Mouse (Mus musculus): ENCODE results near the gene Kremen1. TPM values are rescaled to one million over a fixed set of nuclear protein-coding genes. Genes with fewer than 3 reads are reported as not detected.

Gene Kremen1
- polyA plus RNA-seq, 2 experiments, result 0.47 to 0.95 TPM

DNA sequence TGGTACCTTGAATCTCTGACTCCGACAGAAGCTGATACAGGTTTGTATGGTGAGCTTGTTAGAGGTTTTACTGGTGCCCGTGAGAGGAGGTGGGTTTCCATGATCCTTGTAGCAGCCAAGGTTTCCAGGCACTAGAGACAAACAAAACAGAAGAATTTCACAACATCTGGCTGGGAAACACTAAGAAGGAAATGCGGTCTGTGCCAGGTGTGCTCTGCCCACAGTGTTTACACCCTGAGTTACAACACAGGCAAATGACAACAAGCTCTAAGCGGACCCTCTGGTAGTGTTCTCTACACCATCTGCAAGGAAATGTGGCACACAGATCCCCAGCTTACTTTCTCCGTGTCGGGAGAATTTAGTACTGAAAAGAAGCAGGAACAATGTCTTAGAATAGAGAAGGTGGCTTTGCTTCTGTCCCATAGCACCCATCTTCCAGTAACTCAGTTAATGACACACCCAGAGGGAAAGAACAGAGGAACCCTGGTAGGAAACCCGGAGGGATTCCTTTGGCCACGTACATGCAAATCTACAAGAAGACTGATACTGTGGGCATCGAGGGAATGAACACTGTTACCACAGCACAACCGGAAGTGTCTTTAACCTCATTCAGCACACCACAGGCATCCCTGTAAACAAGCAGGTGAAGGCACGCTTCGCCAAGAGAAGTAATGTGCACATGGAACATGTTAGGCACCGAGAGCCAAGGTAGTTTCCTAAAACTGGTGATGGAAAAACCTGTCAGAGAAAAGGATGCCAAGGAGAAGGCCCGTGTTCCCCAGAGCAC lies 45.8 kb downstream of the Kremen1 start:
- H3K4me1 ChIP-seq (replicated peaks; ENCODE audit: control insufficient read depth in 2 of 2, insufficient read depth in 2 of 2, low read length in 1 of 2), result 0 out of 4 replicates have a peak, but pooled peaks cover 0 to 4% of the 10 kb centered on the region in 2 experiments
- WGBS (ENCODE audit: insufficient replicate concordance), result 56% methylated on average over 14 of the region's 14 CpGs
- no peaks in the 10 kb centered on the region for H3K9me3 ChIP-seq (ENCODE audit: control insufficient read depth, low read length)
- H3K36me3 ChIP-seq (replicated peaks; ENCODE audit: control insufficient read depth, insufficient read depth, low read depth), result no peaks in the 10 kb centered on the region
- no peaks in the 10 kb centered on the region for H3K27me3 ChIP-seq (ENCODE audit: control insufficient read depth, insufficient read depth, low read length)
- no peak overlapping the region for H3K27ac ChIP-seq
- TF ChIP-seq EP300 (IDR thresholded peaks at IDR 0.05; ENCODE audit: low read depth) (no peak), CTCF (IDR thresholded peaks at IDR 0.05; ENCODE audit: low read depth) (no peak)
- DNase-seq (ENCODE audit: low read depth in 3 of 3, low spot score in 3 of 3) (no peak), ATAC-seq (ENCODE audit: insufficient read depth) (no peak)
- no peak overlapping the region for H3K4me2 ChIP-seq (ENCODE audit: low read depth)
- H3K4me3 ChIP-seq (ENCODE audit: insufficient read depth in 1 of 2, low read depth in 2 of 2, low read length in 2 of 2), result no peak overlapping the region
- no peak overlapping the region for H3K9ac ChIP-seq (replicated peaks)

GRCm38 (mm10) chr11:5214483-5215040 lies 46.8 kb downstream of the Kremen1 start:
- Histone ChIP-seq H3K4me3 (ENCODE audit: insufficient read depth in 1 of 2, low read depth in 2 of 2, low read length in 2 of 2) (no peak overlapping the region), H3K36me3 (replicated peaks; ENCODE audit: control insufficient read depth, insufficient read depth, low read depth) (no peaks in the 10 kb centered on the region), H3K27me3 (ENCODE audit: control insufficient read depth, insufficient read depth, low read length) (no peaks in the 10 kb centered on the region), H3K9me3 (ENCODE audit: control insufficient read depth, low read length) (no peaks in the 10 kb centered on the region), H3K4me2 (ENCODE audit: low read depth) (no peak overlapping the region), H3K4me1 (replicated peaks; ENCODE audit: control insufficient read depth in 2 of 2, insufficient read depth in 2 of 2, low read length in 1 of 2) (0 out of 4 replicates have a peak, but pooled peaks cover 0 to 4% of the 10 kb centered on the region in 2 experiments), H3K27ac (no peak overlapping the region), H3K9ac (replicated peaks) (no peak overlapping the region)
- no peak for ATAC-seq (ENCODE audit: insufficient read depth)
- 22% methylated on average over 6 of the region's 6 CpGs for WGBS (ENCODE audit: insufficient replicate concordance)
- TF ChIP-seq EP300 (IDR thresholded peaks at IDR 0.05; ENCODE audit: low read depth), result no peak
- TF ChIP-seq CTCF (IDR thresholded peaks at IDR 0.05; ENCODE audit: low read depth), result no peak
- DNase-seq (ENCODE audit: low read depth in 3 of 3, low spot score in 3 of 3), result no peak

DNA sequence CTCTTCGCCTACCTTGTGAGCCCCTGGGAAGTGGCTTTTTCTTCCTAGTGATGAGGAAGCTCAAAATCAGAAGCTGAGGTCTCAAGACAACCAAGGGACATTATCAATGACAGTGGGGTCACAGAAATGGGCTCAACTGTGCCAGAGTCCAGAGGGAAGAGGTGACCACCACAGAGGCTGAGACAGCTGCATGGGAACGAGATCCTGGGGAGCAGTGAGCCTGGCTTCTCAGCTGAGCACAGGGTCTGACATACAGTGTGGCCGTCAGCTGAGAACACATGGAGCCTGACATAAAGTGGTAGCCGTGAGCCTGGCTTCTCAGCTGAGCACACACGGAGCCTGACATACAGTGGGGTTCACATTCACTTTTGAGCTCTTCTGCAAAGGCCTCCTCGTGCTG lies 58.3 kb downstream of the Kremen1 start:
- DNase-seq (ENCODE audit: low read depth in 3 of 3, low spot score in 3 of 3), result no peak
- H3K4me1 ChIP-seq (replicated peaks; ENCODE audit: control insufficient read depth in 2 of 2, insufficient read depth in 2 of 2, low read length in 1 of 2), result no peaks in the 10 kb centered on the region
- no peaks in the 10 kb centered on the region for H3K9me3 ChIP-seq (ENCODE audit: control insufficient read depth, low read length)
- WGBS (ENCODE audit: insufficient replicate concordance), result 59% methylated on average over 6 of the region's 6 CpGs
- H3K4me3 ChIP-seq (ENCODE audit: insufficient read depth in 1 of 2, low read depth in 2 of 2, low read length in 2 of 2), result no peak overlapping the region
- no peak overlapping the region for H3K9ac ChIP-seq (replicated peaks)
- H3K27me3 ChIP-seq (ENCODE audit: control insufficient read depth, insufficient read depth, low read length), result no peaks in the 10 kb centered on the region
- no peak for TF ChIP-seq EP300 (IDR thresholded peaks at IDR 0.05; ENCODE audit: low read depth)
- no peak for TF ChIP-seq CTCF (IDR thresholded peaks at IDR 0.05; ENCODE audit: low read depth)
- no peak for ATAC-seq (ENCODE audit: insufficient read depth)
- no peak overlapping the region for H3K27ac ChIP-seq
- no peaks in the 10 kb centered on the region for H3K36me3 ChIP-seq (replicated peaks; ENCODE audit: control insufficient read depth, insufficient read depth, low read depth)
- no peak overlapping the region for H3K4me2 ChIP-seq (ENCODE audit: low read depth)

DNA sequence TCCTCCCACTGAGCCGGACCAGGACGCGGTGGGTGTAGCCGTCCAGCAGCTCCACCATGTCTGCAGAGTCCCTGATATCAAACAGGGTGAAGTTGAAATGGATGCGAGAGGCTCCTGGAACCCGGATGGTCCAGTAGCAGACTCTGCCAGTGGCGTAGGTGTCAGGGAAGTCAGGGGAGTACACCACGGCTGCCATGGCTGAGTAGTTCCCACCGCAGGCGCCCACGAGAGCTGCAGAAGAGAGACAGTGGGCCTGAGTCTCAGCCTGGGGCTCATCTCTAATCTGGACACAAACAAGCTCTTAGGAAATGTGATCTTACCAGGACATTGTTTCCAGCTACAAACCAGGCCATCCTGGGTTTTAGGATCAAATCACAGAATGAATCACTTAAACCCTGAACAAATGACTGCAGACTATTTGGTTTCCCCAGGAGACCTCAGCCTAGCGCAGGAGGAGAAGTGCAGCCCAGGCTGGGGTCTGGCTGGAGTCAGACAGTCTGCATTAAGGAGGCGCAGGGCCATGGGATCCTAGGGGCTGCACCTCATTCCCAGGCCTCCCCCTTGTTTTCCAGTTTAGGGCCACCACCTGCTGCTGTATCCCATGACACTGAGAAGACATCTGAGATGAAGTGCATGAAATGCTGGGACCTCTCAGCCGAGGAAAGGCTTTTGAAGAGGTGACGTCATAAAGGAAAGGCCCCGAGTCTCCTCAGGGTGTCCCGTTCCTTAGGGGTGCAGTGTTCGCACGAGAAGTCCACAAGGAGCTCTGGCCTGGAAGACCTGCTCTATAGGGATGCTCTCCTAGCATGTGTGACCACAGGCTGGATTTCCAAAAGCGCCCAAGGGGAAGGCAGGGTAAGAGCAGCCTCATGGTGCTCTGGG lies 59.3 kb downstream of the Kremen1 start:
- TF ChIP-seq CTCF (IDR thresholded peaks at IDR 0.05; ENCODE audit: low read depth) (no peak), EP300 (IDR thresholded peaks at IDR 0.05; ENCODE audit: low read depth) (no peak)
- Histone ChIP-seq H3K4me1 (replicated peaks; ENCODE audit: control insufficient read depth in 2 of 2, insufficient read depth in 2 of 2, low read length in 1 of 2) (no peaks in the 10 kb centered on the region), H3K9me3 (ENCODE audit: control insufficient read depth, low read length) (no peaks in the 10 kb centered on the region), H3K4me3 (ENCODE audit: insufficient read depth in 1 of 2, low read depth in 2 of 2, low read length in 2 of 2) (no peak overlapping the region), H3K27ac (no peak overlapping the region), H3K36me3 (replicated peaks; ENCODE audit: control insufficient read depth, insufficient read depth, low read depth) (no peaks in the 10 kb centered on the region), H3K4me2 (ENCODE audit: low read depth) (no peak overlapping the region), H3K9ac (replicated peaks) (no peak overlapping the region), H3K27me3 (ENCODE audit: control insufficient read depth, insufficient read depth, low read length) (no peaks in the 10 kb centered on the region)
- WGBS (ENCODE audit: insufficient replicate concordance), result 72% methylated on average over 20 of the region's 20 CpGs
- DNase-seq (ENCODE audit: low read depth in 3 of 3, low spot score in 3 of 3) (no peak), ATAC-seq (ENCODE audit: insufficient read depth) (no peak)

DNA sequence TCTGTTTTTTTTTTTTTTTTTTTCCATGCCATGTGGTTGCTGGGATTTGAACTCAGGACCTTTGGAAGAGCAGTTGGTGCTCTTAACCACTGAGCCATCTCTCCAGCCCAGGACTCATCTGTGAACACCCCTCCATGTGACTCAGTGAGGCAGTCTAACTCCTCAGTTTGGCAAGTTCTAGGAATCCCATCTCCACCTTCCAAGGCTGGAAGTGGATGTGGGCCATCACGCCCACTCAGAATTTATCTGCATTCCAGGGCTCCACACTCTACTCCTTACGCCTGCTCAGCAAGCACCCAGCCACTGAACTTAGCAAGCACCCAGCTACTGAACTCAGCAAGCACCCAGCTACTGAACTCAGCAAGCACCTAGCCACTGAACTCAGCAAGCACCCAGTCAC lies 61.5 kb downstream of the Kremen1 start:
- Histone ChIP-seq H3K4me3 (ENCODE audit: insufficient read depth in 1 of 2, low read depth in 2 of 2, low read length in 2 of 2) (no peak overlapping the region), H3K27ac (no peak overlapping the region), H3K27me3 (ENCODE audit: control insufficient read depth, insufficient read depth, low read length) (no peaks in the 10 kb centered on the region), H3K9me3 (ENCODE audit: control insufficient read depth, low read length) (no peaks in the 10 kb centered on the region), H3K4me2 (ENCODE audit: low read depth) (no peak overlapping the region), H3K36me3 (replicated peaks; ENCODE audit: control insufficient read depth, insufficient read depth, low read depth) (no peaks in the 10 kb centered on the region), H3K4me1 (replicated peaks; ENCODE audit: control insufficient read depth in 2 of 2, insufficient read depth in 2 of 2, low read length in 1 of 2) (peaks cover 0 to 3% of the 10 kb centered on the region in 2 experiments; a peak in 1 of 4 replicates), H3K9ac (replicated peaks) (no peak overlapping the region)
- DNase-seq (ENCODE audit: low read depth in 3 of 3, low spot score in 3 of 3), result no peak
- 63% methylated on average over 2 of the region's 2 CpGs for WGBS (ENCODE audit: insufficient replicate concordance)
- ATAC-seq (ENCODE audit: insufficient read depth), result no peak
- no peak for TF ChIP-seq EP300 (IDR thresholded peaks at IDR 0.05; ENCODE audit: low read depth)
